Comparison of ENCODE assay signal across 9 mouse cellular contexts in the genomic region with DNA sequence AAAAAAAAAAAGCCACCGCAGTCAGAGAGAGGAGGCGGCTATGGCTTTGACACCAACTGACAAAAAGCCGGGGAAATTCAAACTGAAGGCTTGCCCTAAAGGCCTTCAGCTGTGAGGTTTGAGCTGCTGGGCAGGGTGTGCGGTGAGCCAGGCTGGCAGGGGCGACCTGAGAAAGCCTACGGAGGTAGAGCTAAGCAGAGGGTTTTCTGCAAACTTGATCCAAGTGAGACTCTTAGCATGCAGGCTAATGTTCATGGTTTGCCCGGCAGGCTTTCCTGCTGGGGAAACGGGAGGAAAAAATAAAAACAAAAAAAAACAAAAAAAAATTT.
DNase-seq lines count a peak whose midpoint lies in the region; ATAC-seq lines count a peak whose summit lies in the region.
"Had no signal": no experiment of that assay in that cellular context is flagged by ENCODE, and none has a peak within 500 bp of the region (broad histone marks: within the 10 kb centered on the region; RNA-seq: fewer than 3 reads in every experiment).

No protein-coding gene starts in this region.

- H3K4me1 ChIP-seq in kidney, embryonic 14.5 days (ENCODE audit: control insufficient read depth, insufficient read depth, low read length), result peaks cover 6% of the 10 kb centered on the region; the same call in 1 of the 2 replicates
- no peaks in the 10 kb centered on the region for H3K4me1 ChIP-seq in embryonic facial prominence, embryonic 11.5 days (ENCODE audit: control insufficient read depth, insufficient read depth, low read length)
- peaks cover 7% of the 10 kb centered on the region for H3K4me1 ChIP-seq in hindbrain, embryonic 12.5 days
- 0 out of 2 replicates have a peak, but pooled peaks cover 9% of the 10 kb centered on the region for H3K4me1 ChIP-seq in midbrain, embryonic 12.5 days

- no peaks in the 10 kb centered on the region for H3K27me3 ChIP-seq in kidney, embryonic 14.5 days (ENCODE audit: control insufficient read depth, insufficient read depth, low read length)
- no peaks in the 10 kb centered on the region for H3K27me3 ChIP-seq in embryonic facial prominence, embryonic 11.5 days (ENCODE audit: control insufficient read depth, insufficient read depth, low read length)
- no peaks in the 10 kb centered on the region for H3K27me3 ChIP-seq in hindbrain, embryonic 12.5 days
- H3K27me3 ChIP-seq in midbrain, embryonic 12.5 days, result no peaks in the 10 kb centered on the region
- H3K27me3 ChIP-seq: Patski had no signal

- H3K9ac ChIP-seq in kidney, embryonic 14.5 days (ENCODE audit: low read depth, low read length), result peak overlapping the region; percentile 12; the same call in 1 of the 2 replicates
- H3K9ac ChIP-seq in embryonic facial prominence, embryonic 11.5 days (replicated peaks; ENCODE audit: low read length), result peak overlapping the region; percentile 26; the same call in 1 of the 2 replicates
- H3K9ac ChIP-seq in hindbrain, embryonic 12.5 days, result no peak overlapping the region
- H3K9ac ChIP-seq in midbrain, embryonic 12.5 days (replicated peaks), result no peak overlapping the region

- H3K27ac ChIP-seq in kidney, embryonic 14.5 days (ENCODE audit: low read depth, low read length), result no peak overlapping the region
- H3K27ac ChIP-seq in embryonic facial prominence, embryonic 11.5 days (replicated peaks; ENCODE audit: low read depth, low read length), result no peak overlapping the region
- H3K27ac ChIP-seq in hindbrain, embryonic 12.5 days, result 0 out of 2 replicates have a peak overlapping the region, but pooled peaks have one; percentile 23
- peak overlapping the region; percentile 2; the same call in 1 of the 2 replicates for H3K27ac ChIP-seq in midbrain, embryonic 12.5 days (replicated peaks)

- H3K4me3 ChIP-seq in kidney, embryonic 14.5 days (ENCODE audit: low read length), result peak overlapping the region; percentile 22; the same call in 1 of the 2 replicates
- H3K4me3 ChIP-seq in embryonic facial prominence, embryonic 11.5 days (ENCODE audit: low read depth, low read length), result no peak overlapping the region
- H3K4me3 ChIP-seq in hindbrain, embryonic 12.5 days, result no peak overlapping the region
- no peak overlapping the region for H3K4me3 ChIP-seq in midbrain, embryonic 12.5 days

- DNase-seq in kidney, adult 18-20 months, result no peak
- no peak for DNase-seq in embryonic facial prominence, embryonic 11.5 days (ENCODE audit: low spot score)
- DNase-seq in B cell, adult 2 months, result no peak
- DNase-seq in Muller cell, postnatal 12 days (ENCODE audit: inconsistent ontology term), result no peak
- no peak for DNase-seq in cerebellum, postnatal 4 days (ENCODE audit: low spot score in 2 of 2)

- H3K4me2 ChIP-seq in kidney, embryonic 14.5 days (replicated peaks; ENCODE audit: low read depth, low read length), result peak overlapping the region; percentile 43
- H3K4me2 ChIP-seq in embryonic facial prominence, embryonic 11.5 days (ENCODE audit: low read depth, low read length), result peak overlapping the region; percentile 38
- peak overlapping the region; percentile 34; the same call in 1 of the 2 replicates for H3K4me2 ChIP-seq in hindbrain, embryonic 12.5 days (replicated peaks)
- no peak overlapping the region for H3K4me2 ChIP-seq in midbrain, embryonic 12.5 days (replicated peaks)

- WGBS in kidney, embryonic 14.5 days, result 32% methylated on average over 8 of the region's 8 CpGs
- 24% methylated on average over 8 of the region's 8 CpGs for WGBS in embryonic facial prominence, embryonic 11.5 days
- 45% methylated on average over 8 of the region's 8 CpGs for whole genome bisulfite sequencing in hindbrain, embryonic 12.5 days
- 53% methylated on average over 8 of the region's 8 CpGs for WGBS in midbrain, embryonic 12.5 days

- H3K36me3 ChIP-seq in kidney, embryonic 14.5 days (ENCODE audit: control insufficient read depth, insufficient read depth, low read length), result no peaks in the 10 kb centered on the region
- no peaks in the 10 kb centered on the region for H3K36me3 ChIP-seq in embryonic facial prominence, embryonic 11.5 days (replicated peaks; ENCODE audit: control insufficient read depth, insufficient read depth, low read depth, low read length)
- H3K36me3 ChIP-seq in hindbrain, embryonic 12.5 days, result no peaks in the 10 kb centered on the region
- H3K36me3 ChIP-seq in midbrain, embryonic 12.5 days, result no peaks in the 10 kb centered on the region

- no peak for ATAC-seq in kidney, embryonic 14.5 days (ENCODE audit: low FRiP score, low TSS enrichment)
- ATAC-seq in embryonic facial prominence, embryonic 11.5 days (replicated peaks; ENCODE audit: insufficient number of reproducible peaks, low FRiP score, low TSS enrichment, low read depth), result no peak
- 0 out of 2 replicates have a peak, but pooled peaks have one; percentile 8 for ATAC-seq in hindbrain, embryonic 12.5 days (ENCODE audit: low FRiP score)
- no peak for ATAC-seq in midbrain, embryonic 12.5 days (ENCODE audit: low FRiP score, low read depth)
- ATAC-seq: Patski had no signal

- no peaks in the 10 kb centered on the region for H3K9me3 ChIP-seq in kidney, embryonic 14.5 days (ENCODE audit: control insufficient read depth, low read length)
- H3K9me3 ChIP-seq in embryonic facial prominence, embryonic 11.5 days (replicated peaks; ENCODE audit: control insufficient read depth, low read length), result no peaks in the 10 kb centered on the region
- no peaks in the 10 kb centered on the region for H3K9me3 ChIP-seq in hindbrain, embryonic 12.5 days (replicated peaks)
- H3K9me3 ChIP-seq in midbrain, embryonic 12.5 days, result no peaks in the 10 kb centered on the region

Comparison
In these comparisons a context has a peak if more than half of its experiments do, and no peak if none do; other contexts are left out.
1. H3K27ac ChIP-seq: peak in hindbrain, embryonic 12.5 days (single experiment) and midbrain, embryonic 12.5 days (single experiment); none in kidney, embryonic 14.5 days (single experiment) and embryonic facial prominence, embryonic 11.5 days (single experiment).
2. H3K9ac ChIP-seq: peak in kidney, embryonic 14.5 days (single experiment) and embryonic facial prominence, embryonic 11.5 days (single experiment); none in hindbrain, embryonic 12.5 days (single experiment) and midbrain, embryonic 12.5 days (single experiment).